Mouse (Mus musculus): ENCODE measurements around the gene Scn5a.

The Scn5a gene

DNA sequence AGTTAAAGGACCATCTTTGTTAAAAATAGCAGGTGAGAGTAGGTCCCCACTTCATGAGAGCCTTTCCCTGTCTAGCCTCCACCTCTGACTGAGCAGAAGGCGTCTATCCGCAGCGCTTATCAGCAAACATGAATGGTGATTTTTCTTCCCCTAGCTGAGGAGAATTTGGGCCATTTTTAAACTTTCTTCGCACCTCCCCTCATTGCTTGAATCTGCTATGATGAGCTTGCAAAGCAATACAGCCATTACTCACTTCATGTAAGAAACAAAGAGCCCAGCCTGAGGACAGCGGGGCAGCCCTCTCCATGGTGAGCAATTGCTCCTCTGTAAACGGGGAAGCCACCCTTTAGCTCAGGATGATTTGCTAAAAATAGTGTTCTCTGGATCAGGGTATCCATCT, 14.0 kb downstream of the Scn5a start:
- no peak for DNase-seq (ENCODE audit: low spot score)

DNA sequence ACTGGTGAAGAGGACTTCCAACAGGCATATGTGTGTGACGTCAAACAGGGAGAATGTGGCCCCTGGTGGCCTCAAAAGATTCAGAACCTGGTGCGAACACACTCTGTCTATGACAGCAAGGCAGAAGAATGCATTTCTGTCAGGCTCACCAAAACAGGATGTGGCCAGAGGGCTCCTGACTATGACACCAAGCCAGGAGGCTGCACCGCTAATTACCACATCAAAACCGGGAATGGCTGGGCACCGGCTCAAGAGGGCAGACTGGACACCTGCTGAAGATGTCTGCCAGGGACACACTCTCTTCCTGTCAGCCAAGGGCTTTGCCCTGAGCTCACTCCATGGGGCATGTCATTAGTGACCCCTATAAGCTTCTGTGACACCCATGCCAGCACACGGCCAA, 15.2 kb downstream of the Scn5a start:
- DNase-seq (ENCODE audit: low spot score): no peak

DNA sequence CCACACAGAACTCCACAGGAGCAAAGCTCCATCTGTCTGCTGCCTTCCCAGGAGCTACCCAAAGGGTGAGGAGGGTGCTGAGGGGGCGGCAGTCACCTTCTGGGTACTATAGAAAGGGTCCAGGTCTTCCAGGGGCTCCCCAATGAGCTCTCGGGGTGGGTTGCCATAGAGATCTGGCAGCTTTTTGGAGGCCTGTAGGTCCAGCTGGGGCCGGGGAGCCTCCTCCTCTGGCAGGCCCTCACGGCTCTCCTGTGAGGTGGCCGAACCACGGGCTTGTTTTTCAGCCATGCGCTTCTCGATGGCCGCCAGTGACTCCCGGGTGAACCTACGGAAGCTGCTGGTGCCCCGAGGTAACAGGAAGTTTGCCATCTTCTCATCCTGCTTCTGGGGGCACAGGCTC, 16.6 kb downstream of the Scn5a start:
- no peak for DNase-seq (ENCODE audit: low spot score)

DNA sequence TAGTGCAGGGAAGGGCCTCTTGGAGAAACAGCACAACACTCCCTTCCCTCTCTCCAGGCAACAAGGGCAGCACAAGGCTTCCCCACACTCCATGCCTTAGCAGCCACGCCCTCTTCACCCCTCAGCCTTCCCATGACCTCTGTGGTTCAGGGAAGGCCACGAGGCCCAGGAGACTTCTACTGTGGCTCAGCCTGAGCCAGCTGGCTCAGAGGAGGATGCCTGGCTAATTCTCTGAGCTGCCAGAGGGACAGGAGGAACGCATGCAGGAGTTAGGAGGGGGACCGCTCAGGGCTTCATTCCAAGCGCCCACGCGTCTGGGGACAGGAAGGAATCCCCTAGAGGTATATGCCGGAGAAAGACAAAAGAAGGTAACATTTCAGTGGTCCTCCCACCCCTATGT, 17.1 kb downstream of the Scn5a start:
- DNase-seq (ENCODE audit: low spot score): no peak

DNA sequence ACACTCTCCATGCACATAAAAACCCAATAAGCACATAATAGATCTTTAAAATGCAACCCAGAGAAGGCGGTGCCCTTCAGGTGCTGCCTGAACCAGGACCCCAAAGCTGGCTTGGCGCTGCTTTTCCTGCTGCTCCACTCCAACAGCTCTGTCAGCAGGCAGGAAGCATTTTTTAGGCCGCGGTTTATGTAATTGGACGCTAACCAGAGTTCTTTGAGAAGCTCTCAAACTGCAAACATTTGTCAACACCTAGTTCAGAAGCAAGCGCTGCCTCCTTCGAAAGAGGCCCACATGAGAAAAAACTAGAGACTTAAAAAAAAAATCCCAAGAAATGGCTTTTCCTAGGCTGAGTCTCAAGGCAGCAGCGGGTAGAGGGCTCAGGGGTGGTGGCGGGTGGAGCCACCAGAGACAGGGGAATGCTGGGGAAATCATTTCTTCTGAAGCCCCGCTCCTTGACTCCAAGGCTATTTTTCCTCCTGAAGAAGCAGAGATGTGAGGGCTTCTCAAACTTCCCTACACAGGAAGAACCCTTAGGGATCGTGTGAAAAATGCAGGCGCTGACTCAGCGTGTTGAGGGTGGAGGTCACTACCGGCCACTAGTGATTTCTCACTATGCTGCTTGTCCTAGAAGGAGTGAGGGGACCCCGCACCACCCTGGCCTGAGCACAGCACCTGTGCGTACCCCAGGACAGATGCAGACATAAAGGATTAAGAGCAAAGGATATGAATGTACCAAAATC, 19.1 kb downstream of the Scn5a start:
- no peak for DNase-seq (ENCODE audit: low spot score)

DNA sequence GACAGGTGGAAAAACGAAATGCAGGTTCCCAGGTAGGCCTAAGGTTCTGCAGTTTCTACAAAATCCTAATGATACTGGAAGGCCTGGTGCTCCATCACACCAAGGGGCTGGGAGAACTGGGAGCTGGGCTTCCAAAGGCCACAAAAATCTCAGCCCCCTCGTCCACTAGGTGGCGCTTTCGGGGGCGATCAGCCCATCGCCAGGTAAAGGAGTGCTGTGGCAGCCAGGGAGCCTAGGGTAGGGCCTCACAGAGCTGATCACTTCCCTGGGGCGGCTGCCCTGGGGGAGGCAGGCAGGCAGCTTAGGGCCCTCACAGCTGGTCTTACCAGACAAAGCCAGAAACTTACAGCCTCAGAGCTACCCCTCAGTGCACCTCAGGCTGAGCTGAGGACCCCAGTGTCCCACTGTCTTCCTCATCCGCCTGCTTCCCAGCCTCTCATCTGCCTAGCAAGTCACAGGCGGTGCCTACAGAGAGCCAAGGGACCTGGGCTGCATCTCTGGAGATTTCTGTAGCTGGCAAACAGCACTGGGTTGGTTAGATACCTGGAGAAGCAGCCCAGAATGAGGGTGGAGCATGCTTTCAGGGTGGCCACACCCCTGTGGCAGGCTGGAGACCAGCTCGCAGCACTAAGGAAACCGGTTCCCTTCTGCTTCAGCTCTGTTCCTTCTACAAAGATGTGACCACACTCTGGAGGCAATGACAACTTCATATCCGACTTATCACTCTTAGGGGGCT, 20.5 kb downstream of the Scn5a start:
- DNase-seq (ENCODE audit: low spot score): peak; percentile 65

DNA sequence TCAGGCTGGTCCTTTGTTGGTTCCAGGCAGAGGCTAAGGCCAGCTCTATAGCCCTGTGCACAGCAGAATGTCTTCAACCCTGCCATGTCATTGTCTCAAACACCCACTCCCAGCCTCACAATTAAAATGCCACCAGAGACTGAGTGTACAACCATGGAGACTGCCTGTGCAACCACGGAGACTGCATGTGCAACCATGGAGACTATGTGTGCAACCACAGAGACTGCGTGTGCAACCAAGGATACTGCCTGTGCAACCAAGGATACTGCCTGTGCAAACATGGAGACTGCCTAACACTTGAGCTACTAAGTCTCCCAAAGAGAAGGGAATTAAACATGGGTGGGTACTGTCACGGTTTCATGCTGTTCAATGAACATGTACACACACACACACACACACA, 22.8 kb downstream of the Scn5a start:
- DNase-seq (ENCODE audit: low spot score): no peak

DNA sequence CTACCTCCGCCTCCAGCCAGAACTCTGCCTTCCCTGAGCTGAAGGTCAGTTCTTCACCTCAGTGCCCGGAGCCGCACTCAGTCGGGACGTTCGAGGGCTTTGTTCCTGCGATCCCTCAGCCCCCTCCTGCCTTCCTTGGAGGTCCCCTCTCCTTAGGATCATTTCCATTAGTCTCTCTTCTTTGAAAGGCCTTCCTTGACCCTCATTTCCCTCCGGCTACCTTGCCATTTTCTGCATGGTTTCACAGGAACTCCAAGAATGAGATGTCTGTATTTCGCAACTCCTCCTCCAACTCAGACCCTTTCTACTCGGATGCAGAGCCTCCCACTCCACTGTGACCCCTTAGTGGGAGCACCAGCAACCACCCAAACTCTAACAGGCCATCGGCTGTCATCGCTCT, 31.3 kb downstream of the Scn5a start:
- no peak for DNase-seq (ENCODE audit: low spot score)

DNA sequence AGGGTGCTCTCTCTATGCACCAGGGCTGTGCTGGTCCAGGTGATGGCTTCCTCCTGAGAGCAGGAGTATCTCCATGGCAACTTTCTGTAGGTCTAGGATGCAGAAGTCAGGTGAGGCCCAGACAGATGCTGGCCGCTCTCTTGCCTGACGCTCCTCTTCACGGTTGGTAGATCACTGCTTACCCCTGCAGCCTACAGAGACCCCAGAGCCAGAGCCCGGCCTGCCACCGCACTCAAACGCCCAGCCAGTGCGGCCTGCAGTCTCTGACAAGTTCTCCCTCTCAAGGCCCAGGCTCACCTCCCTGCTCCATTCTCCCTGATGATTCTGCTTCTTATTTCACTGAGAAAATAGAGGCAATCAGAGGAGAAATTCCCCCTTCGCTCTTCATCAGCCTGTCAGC, 31.7 kb downstream of the Scn5a start:
- no peak for DNase-seq (ENCODE audit: low spot score)

DNA sequence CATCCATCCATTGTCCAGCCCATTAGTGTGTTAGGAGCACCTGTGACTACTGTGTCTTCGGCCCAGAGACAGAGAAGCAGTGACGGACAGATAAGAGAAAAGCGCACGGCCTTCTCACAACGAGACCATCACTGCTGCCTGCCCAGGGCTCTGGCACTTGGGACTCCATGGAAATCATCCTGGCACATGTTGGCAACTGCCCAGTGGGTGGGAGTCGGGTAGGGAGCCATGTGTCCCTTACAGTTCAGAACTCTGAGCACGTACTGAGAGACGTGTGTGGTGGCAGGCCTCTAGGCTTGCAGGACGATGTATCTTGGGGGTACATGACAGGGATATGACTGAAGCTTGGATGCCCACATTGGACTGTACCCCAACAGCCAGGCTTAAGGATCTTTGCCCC, 38.1 kb downstream of the Scn5a start:
- DNase-seq (ENCODE audit: low spot score): no peak

DNA sequence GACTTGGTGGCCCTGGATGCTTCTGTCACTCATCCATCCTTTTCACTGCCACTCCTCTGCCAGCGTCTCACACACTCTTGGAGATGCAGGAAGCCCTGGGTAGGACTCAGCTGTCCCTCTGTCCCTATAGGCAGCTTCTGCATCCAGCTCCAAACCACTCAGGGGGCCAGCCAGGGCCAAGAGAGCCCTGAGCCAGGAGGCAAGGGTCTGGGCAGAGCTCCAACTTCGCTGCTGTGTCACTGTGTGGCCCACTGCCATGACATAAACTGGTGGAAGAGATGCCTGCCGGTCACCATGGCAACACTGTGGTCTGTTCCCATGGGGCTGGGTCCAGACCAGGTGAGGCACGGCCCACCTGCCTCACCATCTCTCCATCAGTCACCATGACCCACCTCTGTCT, 41.0 kb downstream of the Scn5a start:
- DNase-seq (ENCODE audit: low spot score): no peak

DNA sequence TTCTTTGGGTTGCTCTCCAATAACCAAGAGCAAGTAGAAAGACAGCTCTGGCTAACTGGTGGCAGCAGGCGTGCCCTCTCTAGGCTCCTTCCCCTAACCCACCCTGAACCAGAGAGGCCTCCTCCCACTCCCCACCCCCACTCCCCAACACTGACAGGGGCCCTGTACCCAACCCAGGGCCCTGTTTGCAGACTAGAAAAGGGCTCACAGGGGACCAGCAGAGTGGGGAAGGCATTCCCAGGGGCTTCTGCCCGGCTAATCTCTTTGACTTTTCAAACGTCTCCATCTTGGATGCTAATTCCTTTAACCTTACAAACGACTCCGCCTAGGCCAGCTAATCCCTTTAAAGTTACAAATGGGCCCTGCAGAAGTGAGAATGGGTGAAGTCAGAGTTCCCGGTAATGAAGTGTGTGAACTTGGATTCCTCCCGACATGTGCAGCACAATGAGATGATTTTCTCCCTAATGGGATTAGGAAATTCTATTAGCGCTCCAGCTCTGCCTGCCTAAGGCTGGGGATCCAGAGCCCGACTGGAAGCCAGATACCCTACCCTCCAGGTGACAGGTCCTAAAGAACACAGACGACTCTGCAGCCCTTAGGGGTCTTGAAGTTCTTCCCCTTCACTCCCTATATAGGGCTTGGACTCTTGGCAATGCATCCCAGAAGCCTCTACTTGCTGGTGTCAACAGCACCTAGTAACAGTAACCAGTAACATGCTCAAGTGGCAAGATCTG, 47.0 kb downstream of the Scn5a start:
- peak; percentile 28 for DNase-seq (ENCODE audit: low spot score)

DNA sequence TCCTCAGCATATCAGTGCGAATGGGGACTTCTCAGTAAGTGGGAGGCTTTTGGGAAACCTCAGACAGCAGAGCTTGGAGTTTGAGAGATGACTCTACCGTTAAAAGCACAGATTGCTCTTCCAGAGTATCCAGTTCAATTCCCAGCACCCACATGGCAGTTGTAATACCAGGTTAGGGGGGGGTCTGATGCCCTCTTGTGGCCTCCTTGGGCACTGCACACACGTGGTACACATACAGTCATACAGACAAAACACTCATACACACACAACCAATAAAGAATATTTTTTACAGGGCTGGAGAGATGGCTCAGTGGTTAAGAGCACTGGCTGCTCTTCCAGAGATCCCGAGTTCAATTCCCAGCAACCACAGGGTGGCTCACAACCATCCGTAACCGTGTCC, 54.3 kb downstream of the Scn5a start:
- DNase-seq (ENCODE audit: low spot score): no peak

DNA sequence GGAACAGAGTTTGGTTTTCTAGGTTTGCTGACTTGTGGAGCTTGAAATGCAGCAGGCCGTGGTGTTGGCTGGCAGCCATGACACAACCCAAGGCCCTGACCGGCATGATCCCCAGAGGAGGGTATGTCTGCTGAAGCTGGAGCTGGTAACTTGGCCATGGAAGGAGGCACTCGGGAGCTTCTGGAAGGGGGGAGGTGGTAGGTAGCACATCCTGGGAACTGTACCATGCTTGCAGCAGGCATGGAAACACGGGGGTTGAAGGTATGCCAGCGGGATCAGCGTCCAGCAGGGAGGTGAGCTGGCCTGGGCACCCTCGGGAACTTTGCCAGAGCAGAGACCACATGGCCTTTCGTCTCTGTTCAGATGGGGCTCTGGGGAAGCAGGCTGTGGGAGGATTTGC, 55.5 kb downstream of the Scn5a start:
- DNase-seq (ENCODE audit: low spot score): no peak

DNA sequence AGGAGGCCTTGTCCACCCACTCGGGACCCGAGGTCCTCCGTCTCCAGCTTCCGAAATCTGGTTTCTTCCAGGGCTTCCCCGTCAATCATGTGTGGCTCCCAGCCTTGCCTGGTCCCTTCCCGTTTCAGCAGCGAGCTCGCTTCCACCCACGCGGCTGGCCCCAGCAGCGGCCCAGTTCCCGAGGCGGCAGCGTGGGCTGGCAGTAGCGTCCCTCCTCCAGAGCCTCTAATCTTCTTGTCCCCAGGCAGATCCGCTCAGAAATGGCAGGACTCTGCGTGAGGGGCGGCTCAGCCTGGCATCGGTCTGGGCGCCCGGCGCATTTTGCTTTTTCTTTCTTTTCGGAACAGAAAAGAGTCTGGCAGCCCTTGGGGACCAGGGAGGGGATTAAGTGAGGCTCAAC, 59.7 kb downstream of the Scn5a start:
- DNase-seq (ENCODE audit: low spot score): no peak

DNA sequence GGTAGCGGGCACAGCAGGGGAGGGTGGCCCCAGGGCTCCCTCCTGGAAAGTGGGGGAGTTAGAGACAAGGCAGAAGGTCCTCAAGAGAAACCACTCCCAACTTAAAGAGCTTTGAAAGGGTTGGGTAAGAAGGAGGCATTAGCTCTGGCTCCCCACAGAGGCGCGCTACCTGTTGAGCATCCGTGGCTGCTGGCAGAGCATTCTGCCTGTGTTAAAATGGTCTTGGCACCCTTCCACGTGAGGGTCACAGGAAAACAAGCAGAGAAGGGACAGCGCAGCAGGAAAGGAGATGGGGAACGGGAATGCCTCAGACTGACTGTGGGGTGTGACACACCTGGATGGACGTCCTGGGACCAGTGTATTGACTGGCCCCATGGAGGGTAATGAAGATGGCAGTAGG, 60.6 kb downstream of the Scn5a start:
- DNase-seq (ENCODE audit: low spot score): no peak

DNA sequence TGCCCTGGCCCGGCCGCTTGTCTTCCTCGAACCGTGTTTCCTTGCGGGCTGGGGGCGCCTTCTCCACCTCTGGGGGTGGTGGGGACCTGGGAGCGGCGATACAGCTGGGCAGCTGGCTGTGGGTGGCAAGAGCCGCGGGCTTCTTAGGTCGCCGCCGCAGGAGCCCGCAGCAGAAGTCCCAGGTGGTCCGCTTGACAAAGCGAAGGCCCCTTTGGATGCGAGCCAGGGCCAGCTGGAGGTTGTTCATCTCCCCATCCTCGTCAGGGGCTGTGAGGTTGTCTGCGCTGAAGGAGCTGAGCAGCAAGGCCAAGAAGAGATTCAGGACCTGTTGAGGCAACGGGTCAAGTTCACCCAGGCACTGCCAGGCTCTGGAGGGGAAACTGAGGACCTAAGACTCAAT, 61.3 kb downstream of the Scn5a start:
- DNase-seq (ENCODE audit: low spot score): no peak

DNA sequence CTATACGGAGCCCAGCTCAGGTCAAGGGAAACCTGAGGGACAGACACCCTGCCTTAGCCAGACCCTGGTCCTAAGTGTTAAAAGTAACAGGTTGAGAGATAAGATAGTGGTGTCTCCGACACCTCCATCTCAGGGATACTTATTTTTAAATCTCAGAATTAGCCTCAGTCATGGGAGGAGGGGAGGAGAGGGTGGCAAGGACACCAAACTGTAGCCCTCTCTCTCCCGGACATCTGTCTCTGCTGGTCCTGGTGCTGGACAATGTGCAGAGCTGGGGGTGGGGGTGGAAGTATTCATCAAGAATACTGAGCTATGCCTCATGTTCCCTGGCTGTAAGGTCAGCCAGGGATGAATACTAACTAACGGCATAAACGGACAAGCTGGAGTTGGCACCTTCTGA, 62.0 kb downstream of the Scn5a start:
- no peak for DNase-seq (ENCODE audit: low spot score)

DNA sequence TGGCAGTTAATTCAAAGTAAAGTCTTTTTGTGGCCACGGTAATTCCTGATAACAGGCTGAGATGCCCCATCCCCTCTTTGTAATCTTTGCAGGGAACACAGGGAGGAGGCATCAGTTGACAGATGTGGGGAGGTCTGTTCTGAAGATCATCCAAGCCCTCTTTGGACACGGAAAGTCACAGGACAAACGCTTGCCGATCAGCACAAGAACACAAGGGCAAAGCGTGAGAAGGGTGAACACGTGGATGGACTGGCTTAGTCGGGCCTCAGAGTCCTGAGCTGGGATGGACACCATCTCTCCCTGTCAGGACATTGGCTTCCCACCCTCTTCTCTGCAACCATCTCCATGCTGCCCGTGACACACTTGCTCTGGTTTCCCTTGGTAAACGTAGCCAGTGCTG, 63.4 kb downstream of the Scn5a start:
- no peak for DNase-seq (ENCODE audit: low spot score)

DNA sequence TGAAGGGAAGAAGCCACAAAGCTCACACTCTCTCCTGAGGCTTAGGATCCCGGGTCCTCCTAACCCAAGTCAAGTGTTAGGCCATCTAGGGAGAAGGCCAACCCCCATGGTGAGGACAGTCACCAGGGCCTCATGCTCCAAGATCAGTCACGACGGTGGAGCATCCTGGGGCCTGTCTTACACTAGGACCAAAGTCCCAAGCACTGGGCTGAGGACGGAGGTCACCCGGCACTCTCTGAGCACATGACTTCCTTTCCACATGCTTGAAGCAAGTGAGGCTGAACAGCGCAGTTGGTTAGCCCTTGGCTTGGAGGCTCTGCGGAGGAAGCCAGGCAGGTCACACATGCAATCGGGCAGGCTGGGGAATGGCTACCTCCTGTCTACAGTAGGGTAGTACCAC, 63.8 kb downstream of the Scn5a start:
- DNase-seq (ENCODE audit: low spot score): no peak

DNA sequence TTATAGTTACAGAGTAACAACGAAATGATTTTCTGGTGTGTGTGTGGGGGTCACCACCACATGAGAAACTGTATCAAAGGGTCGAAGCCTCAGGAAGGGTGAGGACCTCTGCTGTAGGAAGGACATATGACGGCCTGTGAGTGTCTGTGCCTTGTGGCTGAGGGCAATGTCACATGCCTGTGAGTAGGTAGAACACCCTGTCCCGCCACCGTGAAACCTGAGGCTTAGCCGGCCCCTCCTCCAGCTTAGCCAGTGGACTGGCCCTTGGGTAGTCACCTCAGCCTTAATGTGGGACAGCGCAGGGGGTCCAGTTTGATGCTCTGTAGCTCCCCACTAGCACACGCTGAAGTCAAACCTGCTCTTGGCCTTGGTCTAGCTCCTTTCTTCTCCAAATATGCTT, 65.0 kb downstream of the Scn5a start:
- DNase-seq (ENCODE audit: low spot score): no peak

DNA sequence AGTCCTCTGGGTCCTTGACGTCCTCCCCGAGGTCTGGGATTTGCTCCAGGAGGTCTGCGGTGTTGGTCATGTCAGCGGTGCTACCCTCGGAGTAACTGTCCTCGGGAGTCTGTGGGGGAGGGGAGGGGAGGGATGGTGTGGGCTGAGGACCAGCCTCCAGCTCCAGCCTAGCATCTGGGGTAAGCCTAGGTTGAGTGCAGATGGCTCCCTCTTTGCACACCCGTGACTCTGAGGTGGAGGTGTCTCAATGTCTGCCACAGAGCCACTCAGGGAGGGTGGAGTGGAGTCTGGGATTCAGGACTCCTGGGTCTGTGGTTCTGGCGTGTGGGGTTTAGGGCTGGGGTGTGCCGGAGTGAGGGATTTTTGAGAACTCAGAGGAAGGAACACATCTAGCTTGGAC, 65.8 kb downstream of the Scn5a start:
- no peak for DNase-seq (ENCODE audit: low spot score)

DNA sequence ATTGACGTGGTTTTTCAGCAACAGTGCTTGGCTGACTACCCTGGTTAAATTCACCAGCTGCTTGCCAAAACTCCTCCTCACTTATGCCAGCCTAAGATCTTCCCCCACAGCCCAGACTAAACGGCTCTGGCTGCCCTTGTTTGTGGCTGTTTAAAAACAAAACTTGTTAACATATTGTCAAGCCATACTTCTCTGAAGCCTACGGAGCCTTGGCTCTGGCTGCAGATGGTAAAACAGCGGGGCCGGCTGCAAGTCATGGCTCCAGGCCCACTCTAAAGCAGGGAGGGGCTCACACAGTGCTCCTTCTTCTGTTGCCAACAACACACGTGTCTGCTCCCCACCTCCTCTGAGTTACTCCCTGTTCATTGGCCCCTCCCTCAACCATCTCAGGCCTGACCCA, 67.9 kb downstream of the Scn5a start:
- DNase-seq (ENCODE audit: low spot score): no peak
